Mouse (Mus musculus) hindbrain, postnatal 0 days (tissue): Measurements from ENCODE around the gene Gsdme. TPM values are rescaled to one million over a fixed set of nuclear protein-coding genes. Genes with fewer than 3 reads are reported as not detected.

Source experiments
- ATAC-seq: fragments of 200-750 bp; cut with Nextera tagmentation; 2 replicates; pipeline ENCODE4 v1.8.0; 2017; ENCODE audit warnings: mild to moderate bottlenecking, moderate TSS enrichment, moderate library complexity
- DNase-seq: peaks from one replicate; pipeline ENCODE4 v3.0.0-alpha.2; 2015; ENCODE audit warnings: low spot score
- H3K27ac ChIP-seq: fragments of 300-500 bp; sonication (generic); 2 replicates; pipeline ENCODE4 v1.5.1; 2014; ENCODE audit warnings: mild to moderate bottlenecking
- H3K27me3 ChIP-seq: fragments of 300-500 bp; sonication (generic); 2 replicates; pipeline ENCODE4 v1.6.1; 2014; ENCODE audit warnings: low read length, mixed read lengths; ENCODE audit not compliant: insufficient read depth
- H3K36me3 ChIP-seq: fragments of 300-500 bp; sonication (generic); 2 replicates; pipeline ENCODE4 v1.6.1; 2014; ENCODE audit warnings: low read length, mixed read lengths; ENCODE audit not compliant: insufficient read depth
- H3K4me1 ChIP-seq: fragments of 300-500 bp; sonication (generic); 2 replicates; pipeline ENCODE4 v1.6.1; 2014; ENCODE audit warnings: antibody characterized with exemption, low read length, mixed read lengths; ENCODE audit not compliant: insufficient read depth
- H3K4me2 ChIP-seq: fragments of 300-500 bp; sonication (generic); 2 replicates; pipeline ENCODE4 v1.6.1; 2014; ENCODE audit warnings: low read depth, mild to moderate bottlenecking, low read length, moderate library complexity, mixed read lengths
- H3K4me3 ChIP-seq: fragments of 300-500 bp; sonication (generic); 2 replicates; pipeline ENCODE4 v1.5.1; 2014; ENCODE audit warnings: low read length
- H3K9ac ChIP-seq: fragments of 300-500 bp; sonication (generic); replicated peaks from 2 replicates; pipeline ENCODE4 v1.6.1; 2014; ENCODE audit warnings: mild to moderate bottlenecking, low read length, moderate library complexity, mixed read lengths
- H3K9me3 ChIP-seq: fragments of 300-500 bp; sonication (generic); 2 replicates; pipeline ENCODE4 v1.6.1; 2016; ENCODE audit warnings: low read length, mixed read lengths
- CTCF ChIP-seq: IDR thresholded peaks from 2 replicates; pipeline ENCODE4 v1.5.1; 2016; ENCODE audit warnings: antibody characterized with exemption, control low read depth, low read depth
- WGBS: fragments of 180-500 bp; shearing (Covaris S2); extraction: QIAGEN DNeasy Blood & Tissue Kit; methylation state at CpG from one replicate; pipeline ENCODE4 v1.1.7; 2014; 5-methylcytosine and 5-hydroxymethylcytosine counted together
- polyA plus RNA-seq: library from polyadenylated mRNA; unstranded; fragments of >200 nt; fragmentation: Nextera tagmentation; extraction: Ambion mirVana; gene quantifications from 2 replicates; pipeline ENCODE4 v1.2.1, GENCODE M21; 2015
- total RNA-seq: library from RNA; depleted of rRNA; stranded (reverse); fragments of >200 nt; gene quantifications from 2 replicates; pipeline ENCODE4 v1.2.3, GENCODE M21; 2014

Gene Gsdme
- total and polyA plus RNA-seq, 2 experiments from 2014 or later, result 15.4 to 82.0 TPM

- H3K9ac ChIP-seq, result no peak overlapping the region
- 45% methylated on average over 6 of the region's 6 CpGs for WGBS
- H3K27me3 ChIP-seq, result no peaks in the 10 kb centered on the region
- H3K27ac ChIP-seq, result no peak overlapping the region
- peak; percentile 33 for DNase-seq
- no peaks in the 10 kb centered on the region for H3K4me1 ChIP-seq
- H3K4me3 ChIP-seq, result no peak overlapping the region
- peak; percentile 74 for TF ChIP-seq CTCF
- no peaks in the 10 kb centered on the region for H3K36me3 ChIP-seq
- no peak for ATAC-seq
- H3K4me2 ChIP-seq, result no peak overlapping the region
- H3K9me3 ChIP-seq, result no peaks in the 10 kb centered on the region
Observed at GRCm38 (mm10) chr6:50220863-50221262, 42.8 kb downstream of the Gsdme start.

DNA sequence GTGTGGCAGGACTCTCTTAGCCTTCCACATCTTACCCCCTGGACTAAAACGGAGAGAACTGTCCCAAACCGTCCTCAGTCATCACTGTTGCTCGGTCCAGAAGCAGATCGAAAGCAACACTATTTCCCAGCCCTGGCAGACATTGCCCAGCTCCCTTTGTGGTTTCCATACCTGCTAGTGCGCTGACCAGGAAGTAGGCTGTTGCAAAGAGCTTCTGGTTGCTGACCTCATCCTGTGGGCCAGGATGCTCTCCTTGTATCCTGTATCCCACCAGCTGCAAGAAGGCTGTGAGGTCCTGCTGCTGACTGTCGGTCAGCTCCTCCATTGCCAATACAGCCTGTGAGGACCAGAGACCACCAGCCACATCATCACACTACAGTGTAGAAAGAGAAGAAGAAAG, 44.6 kb downstream of the Gsdme start:
- 96% methylated on average over 6 of the region's 6 CpGs for WGBS
- Histone ChIP-seq H3K9ac (no peak overlapping the region), H3K4me1 (no peaks in the 10 kb centered on the region), H3K4me3 (no peak overlapping the region), H3K4me2 (no peak overlapping the region), H3K27me3 (no peaks in the 10 kb centered on the region), H3K27ac (no peak overlapping the region), H3K36me3 (no peaks in the 10 kb centered on the region), H3K9me3 (no peaks in the 10 kb centered on the region)
- TF ChIP-seq CTCF, result no peak
- DNase-seq (no peak), ATAC-seq (no peak)

GRCm38 (mm10) chr6:50218628-50219027, 45.0 kb downstream of the Gsdme start:
- no peak overlapping the region for H3K4me3 ChIP-seq
- H3K9me3 ChIP-seq, result no peaks in the 10 kb centered on the region
- H3K36me3 ChIP-seq, result no peaks in the 10 kb centered on the region
- H3K4me1 ChIP-seq, result no peaks in the 10 kb centered on the region
- no peak for DNase-seq
- H3K27ac ChIP-seq, result no peak overlapping the region
- no peak overlapping the region for H3K4me2 ChIP-seq
- no peak overlapping the region for H3K9ac ChIP-seq
- WGBS, result 59% methylated on average over 3 of the region's 3 CpGs
- ATAC-seq, result no peak
- no peaks in the 10 kb centered on the region for H3K27me3 ChIP-seq
- no peak for TF ChIP-seq CTCF

GRCm38 (mm10) chr6:50215986-50216385, 47.7 kb downstream of the Gsdme start:
- Histone ChIP-seq H3K36me3 (no peaks in the 10 kb centered on the region), H3K27ac (no peak overlapping the region), H3K4me2 (no peak overlapping the region), H3K9ac (no peak overlapping the region), H3K4me3 (no peak overlapping the region), H3K9me3 (no peaks in the 10 kb centered on the region), H3K4me1 (no peaks in the 10 kb centered on the region), H3K27me3 (no peaks in the 10 kb centered on the region)
- ATAC-seq, result no peak
- TF ChIP-seq CTCF, result no peak
- DNase-seq, result no peak
- 95% methylated on average over 4 of the region's 4 CpGs for WGBS

DNA sequence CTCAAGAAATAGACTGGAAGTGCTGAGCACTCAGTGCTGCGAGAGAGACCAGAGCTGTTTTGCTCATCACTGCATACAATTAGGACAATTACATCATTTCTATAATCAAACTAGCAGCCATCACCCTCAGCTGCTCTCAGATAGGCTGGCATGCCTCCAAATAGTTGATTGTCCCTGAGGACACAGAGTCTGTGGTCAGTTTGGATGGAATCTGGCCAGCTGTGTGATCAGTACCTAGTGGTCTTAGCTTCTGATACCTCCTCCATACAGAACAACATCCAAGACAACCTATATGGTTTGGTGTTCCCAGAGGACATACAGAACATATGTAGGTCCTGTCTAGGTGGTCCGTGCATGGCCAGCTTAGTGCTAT, 48.3 kb downstream of the Gsdme start:
- peak; percentile 15 for DNase-seq
- Histone ChIP-seq H3K4me1 (no peaks in the 10 kb centered on the region), H3K4me3 (no peak overlapping the region), H3K4me2 (no peak overlapping the region), H3K9ac (no peak overlapping the region), H3K27ac (no peak overlapping the region; the same call in 1 of the 2 replicates), H3K36me3 (no peaks in the 10 kb centered on the region), H3K27me3 (no peaks in the 10 kb centered on the region), H3K9me3 (no peaks in the 10 kb centered on the region)
- no peak for TF ChIP-seq CTCF
- 81% methylated on average over 2 of the region's 2 CpGs for WGBS
- no peak for ATAC-seq

DNA sequence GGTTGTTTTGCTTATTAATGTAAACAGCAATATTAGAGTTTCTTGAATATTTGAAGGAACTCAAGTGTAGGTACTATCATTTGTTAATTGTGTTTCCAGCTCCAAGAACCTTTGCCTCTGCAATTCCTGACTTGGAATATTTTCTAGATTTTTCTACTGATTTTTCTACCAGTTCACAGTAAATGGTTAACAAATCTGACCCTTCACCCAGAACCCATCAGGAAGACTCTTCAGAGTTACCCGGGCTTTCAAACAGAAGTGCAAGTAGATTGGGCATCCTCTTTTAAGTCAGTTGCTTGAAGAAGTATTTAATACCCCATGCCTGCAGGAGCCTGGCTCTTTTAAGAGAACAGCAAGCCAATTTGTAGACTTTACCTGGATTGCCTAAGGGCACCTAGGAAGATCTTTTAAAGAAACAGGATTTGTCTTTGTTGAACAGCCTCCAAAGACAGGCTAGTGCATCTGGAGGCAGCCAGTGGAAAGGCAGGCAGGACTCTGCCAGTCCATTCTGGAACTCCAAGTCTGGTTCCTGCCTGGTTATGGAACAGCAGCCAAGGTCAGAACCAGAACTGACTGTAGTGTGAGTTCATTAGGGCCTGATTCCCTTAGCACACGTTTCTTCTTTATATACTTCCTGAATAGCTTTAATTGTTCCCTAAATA, 48.8 kb downstream of the Gsdme start:
- H3K9me3 ChIP-seq, result no peaks in the 10 kb centered on the region
- ATAC-seq, result no peak
- DNase-seq, result no peak
- H3K27me3 ChIP-seq, result no peaks in the 10 kb centered on the region
- H3K4me1 ChIP-seq, result no peaks in the 10 kb centered on the region
- H3K4me2 ChIP-seq, result no peak overlapping the region
- no peaks in the 10 kb centered on the region for H3K36me3 ChIP-seq
- WGBS, result 60% methylated on average over 2 of the region's 2 CpGs
- H3K4me3 ChIP-seq, result no peak overlapping the region
- TF ChIP-seq CTCF, result no peak
- no peak overlapping the region for H3K9ac ChIP-seq
- H3K27ac ChIP-seq, result no peak overlapping the region; the same call in 1 of the 2 replicates

- Histone ChIP-seq H3K27me3 (no peaks in the 10 kb centered on the region), H3K9me3 (no peaks in the 10 kb centered on the region), H3K4me2 (no peak overlapping the region), H3K36me3 (no peaks in the 10 kb centered on the region; the same call in 1 of the 2 replicates), H3K4me1 (no peaks in the 10 kb centered on the region), H3K9ac (no peak overlapping the region), H3K27ac (no peak overlapping the region), H3K4me3 (no peak overlapping the region)
- ATAC-seq (no peak), DNase-seq (no peak)
- 91% methylated on average over 4 of the region's 4 CpGs for WGBS
- TF ChIP-seq CTCF, result no peak
Observed at GRCm38 (mm10) chr6:50205093-50205492, 58.6 kb downstream of the Gsdme start.
